Mouse (Mus musculus): Measurements from ENCODE around the gene Eml1.

GRCm38 (mm10) chr12:108430964-108431363 is 60.2 kb downstream of the Eml1 start:
- TF ChIP-seq CTCF (IDR thresholded peaks at IDR 0.05; ENCODE audit: insufficient read depth, low read length) (no peak), POLR2A (IDR thresholded peaks at IDR 0.05; ENCODE audit: borderline replicate concordance, extremely low read depth, low read depth, low read length) (no peak)

Measured in lung, adult 2 months (tissue).